Mouse (Mus musculus) midbrain, embryonic 16.5 days (tissue): ENCODE data around the gene Exoc4. TPM values are rescaled to one million over a fixed set of nuclear protein-coding genes. Genes with fewer than 3 reads are reported as not detected.

Experiments used
- ATAC-seq: fragments of 200-750 bp; cut with Nextera tagmentation; 2 replicates; pipeline ENCODE4 v1.8.0; 2017; ENCODE audit warnings: moderate TSS enrichment
- H3K27ac ChIP-seq: fragments of 300-500 bp; sonication (generic); 2 replicates; pipeline ENCODE4 v1.5.1; 2014; ENCODE audit warnings: mild to moderate bottlenecking, low read length, mixed read lengths
- H3K27me3 ChIP-seq: fragments of 300-500 bp; sonication (generic); 2 replicates; pipeline ENCODE4 v1.6.1; 2014; ENCODE audit warnings: low read depth, low read length, mixed read lengths; ENCODE audit not compliant: control insufficient read depth, insufficient read depth
- H3K36me3 ChIP-seq: fragments of 300-500 bp; sonication (generic); 2 replicates; pipeline ENCODE4 v1.6.1; 2014; ENCODE audit warnings: mild to moderate bottlenecking, low read length, moderate library complexity, mixed read lengths; ENCODE audit not compliant: control insufficient read depth, insufficient read depth
- H3K4me1 ChIP-seq: fragments of 300-500 bp; sonication (generic); 2 replicates; pipeline ENCODE4 v1.6.1; 2014; ENCODE audit warnings: mild to moderate bottlenecking, low read length, mixed read lengths; ENCODE audit not compliant: control insufficient read depth, insufficient read depth
- H3K4me2 ChIP-seq: fragments of 300-500 bp; sonication (generic); 2 replicates; pipeline ENCODE4 v1.6.1; 2014; ENCODE audit warnings: mild to moderate bottlenecking, low read length, mixed read lengths
- H3K4me3 ChIP-seq: fragments of 300-500 bp; sonication (generic); 2 replicates; pipeline ENCODE4 v1.5.1; 2014; ENCODE audit warnings: low read depth, mild to moderate bottlenecking, low read length, moderate library complexity, mixed read lengths
- H3K9ac ChIP-seq: fragments of 300-500 bp; sonication (generic); 2 replicates; pipeline ENCODE4 v1.6.1; 2014; ENCODE audit warnings: low read depth, low read length, mixed read lengths
- H3K9me3 ChIP-seq: fragments of 300-500 bp; sonication (generic); replicated peaks from 2 replicates; pipeline ENCODE4 v1.6.1; 2014; ENCODE audit warnings: mild to moderate bottlenecking, low read length, mixed read lengths; ENCODE audit not compliant: control insufficient read depth, poor library complexity, severe bottlenecking
- WGBS: fragments of 180-500 bp; shearing (Covaris S2); extraction: QIAGEN DNeasy Blood & Tissue Kit; methylation state at CpG from one replicate; pipeline ENCODE4 v1.1.7; 2014; 5-methylcytosine and 5-hydroxymethylcytosine counted together
- polyA plus RNA-seq: library from polyadenylated mRNA; unstranded; fragments of >200 nt; fragmentation: Nextera tagmentation; extraction: Ambion mirVana; gene quantifications from 2 replicates; pipeline ENCODE4 v1.2.1, GENCODE M21; 2015

Exoc4 gene
- polyA plus RNA-seq, 1 experiment from 2014 or later = 48.7 TPM

DNA sequence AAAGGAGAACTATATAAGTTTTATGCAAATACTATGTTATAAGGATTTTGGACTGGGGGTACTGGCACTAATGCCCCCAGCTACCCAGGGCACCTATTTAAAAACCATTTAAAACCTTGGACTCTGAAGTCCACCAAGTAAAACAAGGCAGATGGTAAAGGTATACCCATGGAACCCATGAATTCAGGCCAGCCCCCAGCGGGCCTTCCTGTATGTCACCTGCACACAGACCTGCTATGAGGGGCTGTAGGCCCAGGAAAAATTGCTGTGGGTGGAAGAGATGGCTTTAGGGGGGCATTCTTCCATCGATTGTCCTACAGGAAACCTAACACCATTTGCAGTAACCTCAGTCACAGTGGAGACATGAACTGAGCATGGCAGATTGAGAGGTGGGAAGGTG lies 719.9 kb downstream of the Exoc4 start:
- Histone ChIP-seq H3K9me3 (no peaks in the 10 kb centered on the region), H3K9ac (no peak overlapping the region), H3K27ac (no peak overlapping the region), H3K4me2 (no peak overlapping the region), H3K4me1 (peaks cover 12% of the 10 kb centered on the region), H3K36me3 (peaks cover 2% of the 10 kb centered on the region; the same call in 1 of the 2 replicates), H3K4me3 (no peak overlapping the region), H3K27me3 (no peaks in the 10 kb centered on the region)
- 86% methylated on average over 2 of the region's 2 CpGs for WGBS
- no peak for ATAC-seq

- Histone ChIP-seq H3K4me2 (no peak overlapping the region), H3K27me3 (no peaks in the 10 kb centered on the region), H3K27ac (no peak overlapping the region), H3K4me1 (peaks cover 10% of the 10 kb centered on the region; the same call in 1 of the 2 replicates), H3K36me3 (peaks cover 2% of the 10 kb centered on the region; the same call in 1 of the 2 replicates), H3K4me3 (no peak overlapping the region), H3K9ac (no peak overlapping the region), H3K9me3 (no peaks in the 10 kb centered on the region)
- ATAC-seq = no peak
- WGBS = 91% methylated on average over 5 of the region's 5 CpGs
Observed at GRCm38 (mm10) chr6:33972801-33973200, 723.9 kb downstream of the Exoc4 start.

- Histone ChIP-seq H3K27me3 (no peaks in the 10 kb centered on the region), H3K4me1 (peaks cover 7% of the 10 kb centered on the region; the same call in 1 of the 2 replicates), H3K9me3 (no peaks in the 10 kb centered on the region), H3K4me3 (no peak overlapping the region), H3K36me3 (peaks cover 2% of the 10 kb centered on the region; the same call in 1 of the 2 replicates), H3K4me2 (no peak overlapping the region), H3K9ac (no peak overlapping the region), H3K27ac (no peak overlapping the region)
- no peak for ATAC-seq
- 55% methylated on average over 10 of the region's 10 CpGs for WGBS
Observed at GRCm38 (mm10) chr6:33976576-33976975, 727.7 kb downstream of the Exoc4 start.

DNA sequence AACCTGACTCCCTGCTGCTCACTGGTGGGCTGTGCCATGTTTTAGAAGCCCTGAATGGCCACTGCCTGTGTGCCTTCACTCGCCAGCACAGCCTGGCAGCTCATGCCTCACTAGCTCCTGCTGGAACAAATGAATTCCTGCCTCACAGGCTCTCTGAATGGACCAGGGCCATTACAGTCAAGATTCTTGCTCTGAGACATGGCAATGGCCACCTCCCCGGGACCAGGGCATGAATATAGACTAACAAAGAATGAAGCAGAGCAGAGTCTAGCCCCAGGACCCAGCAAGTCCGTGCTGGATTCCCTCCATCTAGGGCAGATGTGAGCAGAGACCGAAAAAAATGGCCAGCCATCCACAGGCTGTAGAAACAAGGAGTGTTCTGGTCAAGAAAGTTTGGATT lies 728.6 kb downstream of the Exoc4 start:
- H3K9ac ChIP-seq = no peak overlapping the region
- H3K4me3 ChIP-seq = no peak overlapping the region
- H3K4me2 ChIP-seq = no peak overlapping the region
- H3K4me1 ChIP-seq = peaks cover 7% of the 10 kb centered on the region; the same call in 1 of the 2 replicates
- 27% methylated on average over 4 of the region's 4 CpGs for WGBS
- no peaks in the 10 kb centered on the region for H3K9me3 ChIP-seq
- peaks cover 2% of the 10 kb centered on the region; the same call in 1 of the 2 replicates for H3K36me3 ChIP-seq
- no peak overlapping the region for H3K27ac ChIP-seq
- ATAC-seq = peak; percentile 52; the same call in 1 of the 2 replicates
- H3K27me3 ChIP-seq = no peaks in the 10 kb centered on the region

DNA sequence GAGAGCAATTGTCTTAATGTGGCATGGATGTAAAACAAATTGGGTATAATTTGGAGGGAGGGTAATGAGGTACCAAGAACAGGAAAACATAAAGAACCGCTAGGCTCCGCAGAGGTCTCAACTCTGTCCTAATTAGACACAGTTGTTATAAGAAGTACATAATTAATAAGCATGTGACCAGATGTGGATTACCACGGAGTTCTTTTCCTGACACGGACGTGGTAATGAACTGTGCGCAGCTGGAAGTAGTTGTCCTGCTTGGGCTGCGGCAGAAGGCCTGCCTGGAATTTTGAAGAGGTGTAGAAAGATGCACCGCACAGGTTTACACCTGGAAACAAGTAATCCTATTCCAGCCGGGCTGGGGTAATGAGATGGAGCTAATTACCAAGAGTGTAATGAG lies 729.0 kb downstream of the Exoc4 start:
- peaks cover 7% of the 10 kb centered on the region; the same call in 1 of the 2 replicates for H3K4me1 ChIP-seq
- no peak overlapping the region for H3K27ac ChIP-seq
- no peak overlapping the region for H3K4me2 ChIP-seq
- H3K9ac ChIP-seq = no peak overlapping the region
- ATAC-seq = peak; percentile 47; the same call in 1 of the 2 replicates
- no peaks in the 10 kb centered on the region for H3K9me3 ChIP-seq
- H3K36me3 ChIP-seq = peaks cover 2% of the 10 kb centered on the region; the same call in 1 of the 2 replicates
- H3K4me3 ChIP-seq = no peak overlapping the region
- 53% methylated on average over 9 of the region's 9 CpGs for WGBS
- H3K27me3 ChIP-seq = no peaks in the 10 kb centered on the region

- Histone ChIP-seq H3K9ac (no peak overlapping the region), H3K4me2 (no peak overlapping the region), H3K4me3 (no peak overlapping the region), H3K4me1 (0 out of 2 replicates have a peak, but pooled peaks cover 2% of the 10 kb centered on the region), H3K9me3 (no peaks in the 10 kb centered on the region), H3K36me3 (no peaks in the 10 kb centered on the region), H3K27ac (no peak overlapping the region), H3K27me3 (no peaks in the 10 kb centered on the region)
- ATAC-seq = no peak
- 69% methylated on average over 9 of the region's 9 CpGs for WGBS
Observed at GRCm38 (mm10) chr6:33982709-33983108, 733.8 kb downstream of the Exoc4 start.

- Histone ChIP-seq H3K9me3 (no peaks in the 10 kb centered on the region), H3K36me3 (no peaks in the 10 kb centered on the region), H3K4me3 (no peak overlapping the region), H3K4me1 (peaks cover 2% of the 10 kb centered on the region; the same call in 1 of the 2 replicates), H3K27me3 (no peaks in the 10 kb centered on the region), H3K27ac (no peak overlapping the region), H3K4me2 (no peak overlapping the region), H3K9ac (no peak overlapping the region)
- no peak for ATAC-seq
- 64% methylated on average over 5 of the region's 5 CpGs for WGBS
Observed at GRCm38 (mm10) chr6:33987132-33987531, 738.2 kb downstream of the Exoc4 start.

DNA sequence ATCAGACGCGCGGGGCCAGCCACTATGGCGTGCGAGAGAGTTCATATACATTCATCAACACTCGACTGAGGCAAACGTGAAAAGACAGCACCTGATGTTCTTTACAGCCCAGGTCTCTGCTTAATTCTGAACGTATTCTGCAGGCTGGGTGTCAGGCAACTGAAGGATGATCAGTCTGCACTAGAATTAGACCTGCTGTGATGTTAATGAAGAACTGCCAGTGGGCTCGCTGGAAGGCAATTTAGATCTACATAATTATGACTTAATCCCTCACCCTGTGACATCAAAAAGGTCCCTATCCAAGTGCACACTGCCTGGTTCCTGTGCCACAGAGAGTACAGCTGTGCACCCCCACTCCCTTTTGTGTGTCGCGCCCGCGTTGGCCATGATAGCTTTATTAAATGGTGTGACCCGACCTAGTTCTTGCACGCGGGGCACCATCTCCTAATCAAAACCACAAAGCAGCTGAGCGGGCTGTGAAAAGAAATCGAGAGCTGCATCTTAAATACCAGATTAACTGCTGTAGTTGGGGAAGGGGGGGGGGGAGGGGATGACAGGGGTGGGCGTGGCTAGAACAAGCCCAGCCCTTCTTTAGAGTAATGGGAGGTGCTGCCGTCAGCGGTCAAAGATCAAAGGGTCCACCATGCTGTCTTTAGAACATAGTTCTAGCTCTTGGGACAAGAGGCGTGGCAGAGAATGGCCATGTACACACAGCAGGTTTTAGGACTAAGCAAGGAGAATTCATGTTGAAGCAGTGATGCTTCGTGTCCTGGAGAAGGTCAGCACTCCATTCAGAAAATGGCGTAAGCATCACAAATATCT lies 743.5 kb downstream of the Exoc4 start:
- ATAC-seq = peak; percentile 79
- peaks cover 7% of the 10 kb centered on the region; the same call in 1 of the 2 replicates for H3K4me1 ChIP-seq
- no peaks in the 10 kb centered on the region for H3K9me3 ChIP-seq
- no peaks in the 10 kb centered on the region for H3K27me3 ChIP-seq
- 17% methylated on average over 24 of the region's 24 CpGs for WGBS
- no peaks in the 10 kb centered on the region for H3K36me3 ChIP-seq
- H3K4me2 ChIP-seq = peak overlapping the region; percentile 53
- peak overlapping the region; percentile 17; the same call in 1 of the 2 replicates for H3K4me3 ChIP-seq
- H3K27ac ChIP-seq = peak overlapping the region; percentile 26; the same call in 1 of the 2 replicates
- peak overlapping the region; percentile 27; the same call in 1 of the 2 replicates for H3K9ac ChIP-seq

DNA sequence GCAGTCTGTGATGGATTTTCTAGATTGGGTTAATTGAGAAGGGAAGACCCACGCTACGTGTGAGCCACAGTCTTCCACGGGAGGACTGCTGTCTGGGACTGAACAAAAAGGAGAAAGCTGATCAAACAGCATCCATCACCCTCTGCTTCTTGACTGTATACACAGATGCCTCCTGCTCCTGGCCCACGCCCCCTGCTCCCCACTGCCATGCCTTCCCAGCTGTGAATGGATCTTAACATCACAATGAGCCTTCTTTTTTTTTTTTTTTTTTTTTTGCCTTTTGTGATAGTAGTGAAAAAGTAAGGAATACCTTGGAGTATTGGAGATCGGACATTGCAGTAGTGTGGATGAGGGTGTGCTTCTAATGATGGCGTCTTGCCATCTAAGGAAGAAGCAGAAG lies 745.0 kb downstream of the Exoc4 start:
- no peaks in the 10 kb centered on the region for H3K27me3 ChIP-seq
- H3K9ac ChIP-seq = no peak overlapping the region
- H3K4me1 ChIP-seq = peaks cover 7% of the 10 kb centered on the region; the same call in 1 of the 2 replicates
- no peak overlapping the region for H3K27ac ChIP-seq
- 52% methylated on average over 6 of the region's 6 CpGs for WGBS
- no peaks in the 10 kb centered on the region for H3K9me3 ChIP-seq
- H3K4me3 ChIP-seq = no peak overlapping the region
- ATAC-seq = no peak
- H3K4me2 ChIP-seq = no peak overlapping the region
- no peaks in the 10 kb centered on the region for H3K36me3 ChIP-seq
